Mouse (Mus musculus): ENCODE data around the gene Gm45716. TPM values are rescaled to one million over a fixed set of nuclear protein-coding genes. Genes with fewer than 3 reads are reported as not detected.

Gm45716 gene
- polyA plus RNA-seq, 1 experiment from 2014 or later: 17.7 TPM

GRCm38 (mm10) chr11:90169200-90170013 lies 18.1 kb upstream of the Gm45716 start:
- peak; percentile 14 for DNase-seq (ENCODE audit: low spot score)
- H3K36me3 ChIP-seq (ENCODE audit: control insufficient read depth, insufficient read depth, low read length): no peaks in the 10 kb centered on the region
- H3K27me3 ChIP-seq (ENCODE audit: control insufficient read depth, insufficient read depth, low read length): no peaks in the 10 kb centered on the region
- peak overlapping the region; percentile 37 for H3K4me2 ChIP-seq (ENCODE audit: low read depth)
- H3K9ac ChIP-seq (ENCODE audit: low read length): 0 out of 2 replicates have a peak overlapping the region, but pooled peaks have one; percentile 41
- no peaks in the 10 kb centered on the region for H3K9me3 ChIP-seq (ENCODE audit: control insufficient read depth, low read length)
- no peak overlapping the region for H3K4me3 ChIP-seq (ENCODE audit: low read depth, low read length)
- ATAC-seq (ENCODE audit: insufficient read depth, low FRiP score, low TSS enrichment): peak; percentile 20; the same call in 1 of the 2 replicates
- WGBS: 53% methylated on average over 20 of the region's 20 CpGs
- H3K27ac ChIP-seq (ENCODE audit: low read depth, low read length): no peak overlapping the region
- H3K4me1 ChIP-seq (ENCODE audit: control insufficient read depth, insufficient read depth, low read length): no peaks in the 10 kb centered on the region

GRCm38 (mm10) chr11:90170014-90170320 lies 17.5 kb upstream of the Gm45716 start:
- ATAC-seq (ENCODE audit: insufficient read depth, low FRiP score, low TSS enrichment) (peak; percentile 83), DNase-seq (ENCODE audit: low spot score) (peak; percentile 82)
- Histone ChIP-seq H3K4me2 (ENCODE audit: low read depth) (peak overlapping the region; percentile 37), H3K9me3 (ENCODE audit: control insufficient read depth, low read length) (no peaks in the 10 kb centered on the region), H3K27ac (ENCODE audit: low read depth, low read length) (no peak overlapping the region), H3K4me3 (ENCODE audit: low read depth, low read length) (no peak overlapping the region), H3K9ac (ENCODE audit: low read length) (0 out of 2 replicates have a peak overlapping the region, but pooled peaks have one; percentile 41), H3K36me3 (ENCODE audit: control insufficient read depth, insufficient read depth, low read length) (no peaks in the 10 kb centered on the region), H3K4me1 (ENCODE audit: control insufficient read depth, insufficient read depth, low read length) (no peaks in the 10 kb centered on the region), H3K27me3 (ENCODE audit: control insufficient read depth, insufficient read depth, low read length) (no peaks in the 10 kb centered on the region)
- WGBS: 3% methylated on average over 7 of the region's 7 CpGs

- ATAC-seq (ENCODE audit: insufficient read depth, low FRiP score, low TSS enrichment) (no peak), DNase-seq (ENCODE audit: low spot score) (no peak)
- H3K9ac ChIP-seq (ENCODE audit: low read length): no peak overlapping the region
- H3K9me3 ChIP-seq (ENCODE audit: control insufficient read depth, low read length): no peaks in the 10 kb centered on the region
- no peak overlapping the region for H3K4me2 ChIP-seq (ENCODE audit: low read depth)
- WGBS: 89% methylated on average over 6 of the region's 6 CpGs
- no peaks in the 10 kb centered on the region for H3K36me3 ChIP-seq (ENCODE audit: control insufficient read depth, insufficient read depth, low read length)
- no peaks in the 10 kb centered on the region for H3K27me3 ChIP-seq (ENCODE audit: control insufficient read depth, insufficient read depth, low read length)
- no peak overlapping the region for H3K4me3 ChIP-seq (ENCODE audit: low read depth, low read length)
- no peaks in the 10 kb centered on the region for H3K4me1 ChIP-seq (ENCODE audit: control insufficient read depth, insufficient read depth, low read length)
- no peak overlapping the region for H3K27ac ChIP-seq (ENCODE audit: low read depth, low read length)
These were observed 15.2 kb upstream of the Gm45716 start for GRCm38 (mm10) chr11:90172331-90172730.

- H3K4me2 ChIP-seq (ENCODE audit: low read depth): no peak overlapping the region
- 91% methylated on average over 14 of the region's 14 CpGs for WGBS
- H3K27me3 ChIP-seq (ENCODE audit: control insufficient read depth, insufficient read depth, low read length): no peaks in the 10 kb centered on the region
- H3K9me3 ChIP-seq (ENCODE audit: control insufficient read depth, low read length): no peaks in the 10 kb centered on the region
- H3K9ac ChIP-seq (ENCODE audit: low read length): no peak overlapping the region
- ATAC-seq (ENCODE audit: insufficient read depth, low FRiP score, low TSS enrichment) (no peak), DNase-seq (ENCODE audit: low spot score) (no peak)
- H3K27ac ChIP-seq (ENCODE audit: low read depth, low read length): no peak overlapping the region
- no peaks in the 10 kb centered on the region for H3K36me3 ChIP-seq (ENCODE audit: control insufficient read depth, insufficient read depth, low read length)
- H3K4me3 ChIP-seq (ENCODE audit: low read depth, low read length): no peak overlapping the region
- no peaks in the 10 kb centered on the region for H3K4me1 ChIP-seq (ENCODE audit: control insufficient read depth, insufficient read depth, low read length)
These were observed 11.7 kb upstream of the Gm45716 start for GRCm38 (mm10) chr11:90175634-90176300.

GRCm38 (mm10) chr11:90177389-90177788 lies 10.1 kb upstream of the Gm45716 start:
- H3K27me3 ChIP-seq (ENCODE audit: control insufficient read depth, insufficient read depth, low read length): no peaks in the 10 kb centered on the region
- H3K27ac ChIP-seq (ENCODE audit: low read depth, low read length): no peak overlapping the region
- H3K4me3 ChIP-seq (ENCODE audit: low read depth, low read length): no peak overlapping the region
- no peak overlapping the region for H3K4me2 ChIP-seq (ENCODE audit: low read depth)
- ATAC-seq (ENCODE audit: insufficient read depth, low FRiP score, low TSS enrichment): no peak
- 95% methylated on average over 6 of the region's 6 CpGs for WGBS
- H3K36me3 ChIP-seq (ENCODE audit: control insufficient read depth, insufficient read depth, low read length): no peaks in the 10 kb centered on the region
- H3K9ac ChIP-seq (ENCODE audit: low read length): no peak overlapping the region
- H3K4me1 ChIP-seq (ENCODE audit: control insufficient read depth, insufficient read depth, low read length): no peaks in the 10 kb centered on the region
- DNase-seq (ENCODE audit: low spot score): no peak
- H3K9me3 ChIP-seq (ENCODE audit: control insufficient read depth, low read length): no peaks in the 10 kb centered on the region

GRCm38 (mm10) chr11:90183361-90183760 lies 4.1 kb upstream of the Gm45716 start:
- no peak overlapping the region for H3K4me2 ChIP-seq (ENCODE audit: low read depth)
- no peak overlapping the region for H3K4me3 ChIP-seq (ENCODE audit: low read depth, low read length)
- H3K4me1 ChIP-seq (ENCODE audit: control insufficient read depth, insufficient read depth, low read length): no peaks in the 10 kb centered on the region
- no peaks in the 10 kb centered on the region for H3K27me3 ChIP-seq (ENCODE audit: control insufficient read depth, insufficient read depth, low read length)
- no peaks in the 10 kb centered on the region for H3K9me3 ChIP-seq (ENCODE audit: control insufficient read depth, low read length)
- H3K36me3 ChIP-seq (ENCODE audit: control insufficient read depth, insufficient read depth, low read length): no peaks in the 10 kb centered on the region
- H3K27ac ChIP-seq (ENCODE audit: low read depth, low read length): no peak overlapping the region
- DNase-seq (ENCODE audit: low spot score) (no peak), ATAC-seq (ENCODE audit: insufficient read depth, low FRiP score, low TSS enrichment) (no peak)
- H3K9ac ChIP-seq (ENCODE audit: low read length): no peak overlapping the region
- 25% methylated on average over 2 of the region's 2 CpGs for WGBS

GRCm38 (mm10) chr11:90184756-90185155 lies 2.7 kb upstream of the Gm45716 start:
- Histone ChIP-seq H3K4me2 (ENCODE audit: low read depth) (no peak overlapping the region), H3K36me3 (ENCODE audit: control insufficient read depth, insufficient read depth, low read length) (no peaks in the 10 kb centered on the region), H3K27me3 (ENCODE audit: control insufficient read depth, insufficient read depth, low read length) (no peaks in the 10 kb centered on the region), H3K9me3 (ENCODE audit: control insufficient read depth, low read length) (no peaks in the 10 kb centered on the region), H3K9ac (ENCODE audit: low read length) (no peak overlapping the region), H3K4me3 (ENCODE audit: low read depth, low read length) (no peak overlapping the region), H3K4me1 (ENCODE audit: control insufficient read depth, insufficient read depth, low read length) (no peaks in the 10 kb centered on the region), H3K27ac (ENCODE audit: low read depth, low read length) (no peak overlapping the region)
- WGBS: 90% methylated on average over 4 of the region's 4 CpGs
- DNase-seq (ENCODE audit: low spot score) (no peak), ATAC-seq (ENCODE audit: insufficient read depth, low FRiP score, low TSS enrichment) (no peak)

- 97% methylated on average over 3 of the region's 3 CpGs for WGBS
- H3K9me3 ChIP-seq (ENCODE audit: control insufficient read depth, low read length): no peaks in the 10 kb centered on the region
- no peak overlapping the region for H3K4me3 ChIP-seq (ENCODE audit: low read depth, low read length)
- no peaks in the 10 kb centered on the region for H3K27me3 ChIP-seq (ENCODE audit: control insufficient read depth, insufficient read depth, low read length)
- ATAC-seq (ENCODE audit: insufficient read depth, low FRiP score, low TSS enrichment) (no peak), DNase-seq (ENCODE audit: low spot score) (no peak)
- H3K27ac ChIP-seq (ENCODE audit: low read depth, low read length): no peak overlapping the region
- H3K4me2 ChIP-seq (ENCODE audit: low read depth): no peak overlapping the region
- H3K4me1 ChIP-seq (ENCODE audit: control insufficient read depth, insufficient read depth, low read length): no peaks in the 10 kb centered on the region
- no peak overlapping the region for H3K9ac ChIP-seq (ENCODE audit: low read length)
- no peaks in the 10 kb centered on the region for H3K36me3 ChIP-seq (ENCODE audit: control insufficient read depth, insufficient read depth, low read length)
These were observed 2.7 kb downstream of the Gm45716 start for GRCm38 (mm10) chr11:90190156-90190555.

GRCm38 (mm10) chr11:90194946-90195345 lies 7.5 kb downstream of the Gm45716 start:
- Histone ChIP-seq H3K4me2 (ENCODE audit: low read depth) (no peak overlapping the region), H3K36me3 (ENCODE audit: control insufficient read depth, insufficient read depth, low read length) (no peaks in the 10 kb centered on the region), H3K27ac (ENCODE audit: low read depth, low read length) (no peak overlapping the region), H3K9ac (ENCODE audit: low read length) (no peak overlapping the region), H3K27me3 (ENCODE audit: control insufficient read depth, insufficient read depth, low read length) (no peaks in the 10 kb centered on the region), H3K9me3 (ENCODE audit: control insufficient read depth, low read length) (no peaks in the 10 kb centered on the region), H3K4me3 (ENCODE audit: low read depth, low read length) (no peak overlapping the region), H3K4me1 (ENCODE audit: control insufficient read depth, insufficient read depth, low read length) (no peaks in the 10 kb centered on the region)
- no peak for ATAC-seq (ENCODE audit: insufficient read depth, low FRiP score, low TSS enrichment)
- no peak for DNase-seq (ENCODE audit: low spot score)
- 87% methylated on average over 1 of the region's 1 CpGs for WGBS

Data from neural tube, embryonic 11.5 days (tissue).